Mouse (Mus musculus) CD4-positive helper T cell, adult 2 months (primary cell): ENCODE measurements around the gene Amh.
A peak's percentile ranks its signal among the peaks of the same experiment; 100 is the strongest.

Source experiments
- DNase-seq: peaks from one replicate; pipeline ENCODE4 v3.0.0-alpha.2; 2012; ENCODE audit warnings: low read depth, missing footprints, low spot score

Amh gene

GRCm38 (mm10) chr10:80804916-80805315 is at the start of gene Amh:
Gene Amh (plus strand): TSS chr10:80805243.
- no peak for DNase-seq

- DNase-seq, result no peak
These were observed 49.6 kb upstream of the Amh start for GRCm38 (mm10) chr10:80755291-80756015.

DNA sequence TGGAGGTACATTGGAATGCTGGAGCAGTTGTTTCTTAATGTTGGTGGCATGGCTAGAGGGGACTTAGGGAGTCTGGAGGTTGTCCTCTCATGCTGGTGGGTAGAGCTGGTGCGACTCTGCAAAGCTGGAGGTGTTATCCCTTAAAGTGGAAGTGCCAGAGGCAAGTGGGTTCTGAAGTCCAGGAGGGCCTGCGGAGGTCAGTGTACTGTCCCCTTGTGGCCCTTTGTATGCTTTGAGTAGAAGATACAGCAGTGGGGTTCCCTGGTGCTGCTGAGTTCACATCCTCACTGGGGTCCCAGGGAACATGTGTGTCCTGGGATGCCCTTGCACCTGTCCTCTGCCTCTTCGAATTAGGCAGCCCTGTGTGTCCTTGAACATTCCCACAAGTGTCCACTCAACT is 48.9 kb upstream of the Amh start:
- DNase-seq, result no peak

DNA sequence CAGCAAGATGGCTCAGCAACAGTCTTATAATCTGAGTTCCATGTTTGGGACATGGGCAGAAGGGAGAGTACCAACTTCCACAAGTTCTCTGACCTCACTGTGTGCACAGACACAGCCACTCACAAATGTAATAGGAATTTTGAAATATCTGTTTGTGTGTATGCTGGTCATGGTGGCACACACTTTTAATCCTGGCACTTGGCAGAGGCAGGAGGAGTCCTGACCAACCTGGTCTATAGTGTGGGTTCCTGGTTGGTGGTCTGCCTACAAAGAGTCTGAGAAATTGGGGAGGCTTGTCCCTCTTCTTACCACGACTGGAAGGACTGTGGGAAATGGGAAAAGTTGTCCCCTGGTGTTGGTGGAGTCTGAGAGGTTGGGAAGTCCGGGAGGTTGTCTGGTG is 48.5 kb upstream of the Amh start:
- DNase-seq, result no peak

DNA sequence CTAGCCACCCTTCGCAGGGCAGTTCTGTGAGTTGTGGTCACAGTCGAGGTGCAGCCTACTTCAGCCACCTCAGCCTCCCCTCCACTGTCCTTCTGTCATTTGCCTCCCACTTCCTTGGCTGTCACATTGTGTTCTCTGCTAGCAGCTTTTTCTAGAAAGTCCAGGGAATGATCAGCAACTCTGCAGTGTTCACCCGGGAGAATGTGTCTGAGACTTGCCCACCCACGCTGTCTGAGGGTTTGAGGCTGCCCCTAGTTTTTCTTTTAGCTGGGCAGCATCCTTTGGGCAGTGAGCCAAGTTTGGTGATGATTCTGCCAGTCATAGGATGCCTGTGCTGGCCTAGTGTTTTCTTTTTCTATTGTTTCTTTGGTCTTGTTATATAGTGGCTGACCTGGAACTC is 48.1 kb upstream of the Amh start:
- DNase-seq, result peak; percentile 31

DNA sequence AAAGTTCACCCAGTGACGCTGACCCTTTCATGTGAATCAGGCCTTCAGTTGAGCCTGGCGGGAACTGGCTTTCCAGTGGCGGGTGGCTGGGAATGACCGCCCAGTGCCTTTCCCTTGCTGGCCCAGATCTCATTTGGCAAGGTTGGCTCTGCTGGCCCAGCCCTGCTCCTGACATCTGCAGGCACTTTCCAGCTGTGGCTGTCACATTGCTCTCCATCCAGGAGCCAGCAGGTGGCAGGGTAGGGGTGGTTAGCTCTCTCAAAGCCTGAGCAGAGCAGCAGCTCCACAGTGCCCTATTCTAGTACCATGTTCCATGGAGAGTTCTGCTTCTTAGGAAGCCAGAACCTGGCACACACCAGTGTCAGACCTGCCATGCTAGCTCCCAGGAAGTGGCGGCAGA is 47.3 kb upstream of the Amh start:
- DNase-seq, result peak; percentile 79

DNA sequence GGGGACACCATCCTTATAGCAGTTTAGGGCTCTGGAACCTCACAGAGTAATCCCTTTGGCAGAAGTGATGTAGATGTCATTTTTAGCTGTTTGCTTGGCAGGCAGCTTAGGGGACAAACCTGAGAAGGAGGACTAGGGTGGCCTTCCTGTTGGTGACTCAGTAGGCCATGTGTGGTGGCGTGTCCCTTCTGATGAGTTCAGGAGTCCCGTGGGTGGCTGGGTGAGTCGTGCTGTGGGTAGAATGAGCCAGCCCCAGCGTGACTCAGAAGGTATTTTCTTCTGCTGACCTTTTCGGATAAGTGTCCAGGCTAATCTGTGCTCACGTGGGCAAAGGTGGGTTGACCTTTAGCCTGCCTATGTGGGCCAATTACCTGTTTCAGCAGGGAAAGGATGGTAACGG is 46.4 kb upstream of the Amh start:
- peak; percentile 28 for DNase-seq

DNA sequence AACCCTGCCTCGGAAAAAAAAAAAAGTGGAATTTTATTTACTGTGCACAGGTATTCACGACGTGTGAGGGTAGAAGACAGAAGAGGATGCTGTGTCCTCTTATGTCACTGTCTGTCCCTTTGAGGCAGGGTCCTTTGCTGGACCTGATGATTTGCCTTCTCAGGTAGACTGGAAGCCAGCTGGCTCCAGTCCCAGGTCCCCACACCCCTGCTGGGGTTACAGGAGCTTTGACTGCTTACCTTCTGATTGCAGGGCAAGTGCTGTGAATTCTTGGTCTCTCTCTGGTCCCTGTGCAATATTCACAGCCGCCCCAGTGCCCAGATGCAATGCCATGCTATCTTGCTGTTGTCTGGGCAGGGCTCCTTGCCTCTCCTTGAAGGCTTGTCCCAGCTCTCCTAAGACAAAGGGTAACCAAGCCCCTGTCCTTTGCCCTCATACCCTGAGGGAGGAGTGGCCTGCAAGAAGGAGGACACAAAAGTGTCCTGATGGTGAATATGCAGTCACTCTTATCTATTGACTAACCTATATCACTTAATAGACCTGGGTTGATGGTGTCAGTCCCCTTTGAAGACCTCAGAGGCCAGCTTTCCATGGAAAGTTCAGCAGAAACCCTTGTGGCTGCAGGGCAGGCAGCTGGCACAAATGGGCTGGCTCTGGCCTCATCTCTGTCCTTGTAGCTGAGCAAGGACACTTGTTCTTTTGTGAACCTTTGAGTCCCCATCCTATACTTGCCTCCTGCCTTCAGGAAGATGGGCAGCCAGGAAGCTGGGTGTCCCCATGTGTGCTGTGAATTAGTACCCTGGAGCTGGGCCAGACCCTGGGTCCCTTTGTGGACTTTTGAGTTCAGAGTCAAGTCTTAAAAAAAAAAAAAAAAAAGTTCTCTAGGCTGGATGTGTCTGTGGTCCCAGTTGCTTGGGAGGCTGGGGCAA is 44.2 kb upstream of the Amh start:
- DNase-seq, result no peak

DNA sequence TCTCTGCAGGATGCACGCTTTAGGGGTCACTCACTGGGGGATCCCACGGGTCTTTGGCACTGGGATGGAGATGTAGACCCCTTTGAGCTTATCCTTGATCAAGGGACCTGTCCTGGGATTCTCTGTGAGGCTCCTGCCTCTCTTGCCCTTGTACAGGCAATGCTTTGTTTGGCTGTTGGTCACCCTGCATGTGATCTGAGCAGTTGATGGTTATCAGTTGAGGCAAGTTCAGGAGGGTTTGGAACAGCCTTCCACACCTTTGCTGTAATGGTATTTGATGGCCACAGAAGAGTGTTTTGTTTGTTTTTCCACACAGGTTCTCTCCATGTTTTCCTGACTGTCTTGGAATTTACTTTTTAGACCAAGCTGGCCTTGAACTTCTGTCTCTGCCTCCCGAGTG is 43.2 kb upstream of the Amh start:
- DNase-seq, result no peak

DNA sequence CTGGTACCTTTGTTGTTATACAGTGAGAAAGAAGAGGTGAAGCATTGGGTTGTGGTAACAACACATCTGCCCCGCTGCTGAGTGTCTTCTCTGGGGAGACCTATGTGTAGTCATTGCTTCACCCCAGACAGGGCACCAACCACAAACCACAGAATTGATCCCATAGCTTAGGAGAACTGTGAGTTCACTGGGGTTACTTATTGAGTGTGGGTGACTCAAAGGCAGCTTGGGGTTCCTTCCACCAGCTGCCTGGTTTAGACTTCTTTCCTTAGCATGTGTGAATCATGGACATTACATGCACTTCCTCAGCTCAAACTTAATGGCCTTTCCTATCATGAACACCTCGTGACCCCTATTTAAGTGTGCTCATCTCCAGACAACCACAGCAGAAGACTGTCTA is 41.5 kb upstream of the Amh start:
- DNase-seq, result peak; percentile 68

- DNase-seq, result no peak
These were observed 39.3 kb upstream of the Amh start for GRCm38 (mm10) chr10:80765746-80766145.

GRCm38 (mm10) chr10:80766161-80766815 is 38.8 kb upstream of the Amh start:
- no peak for DNase-seq

GRCm38 (mm10) chr10:80768365-80768764 is 36.7 kb upstream of the Amh start:
- no peak for DNase-seq

DNA sequence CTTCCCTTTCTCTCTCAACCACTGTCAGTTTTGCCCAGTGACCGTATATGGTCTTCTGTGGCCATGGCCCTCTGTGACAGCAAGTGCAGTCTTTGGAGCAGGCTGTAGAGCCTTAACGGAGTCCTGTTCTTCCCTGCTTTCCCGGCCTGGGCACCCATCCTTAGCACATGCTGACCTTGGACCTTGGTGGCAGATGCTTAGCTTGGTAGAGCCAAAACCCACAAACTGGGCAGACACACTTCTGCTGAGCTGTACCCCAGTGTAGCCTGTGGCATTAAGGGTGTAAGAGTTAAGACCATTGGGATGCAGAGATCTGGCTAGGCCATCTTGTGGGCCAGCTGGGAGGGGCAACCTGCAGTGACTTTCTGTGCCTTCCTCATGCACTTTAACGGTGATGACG is 31.2 kb upstream of the Amh start:
- DNase-seq, result no peak

GRCm38 (mm10) chr10:80774549-80774948 is 30.5 kb upstream of the Amh start:
- DNase-seq, result peak; percentile 63

- no peak for DNase-seq
These were observed 30.1 kb upstream of the Amh start for GRCm38 (mm10) chr10:80774981-80775380.

DNA sequence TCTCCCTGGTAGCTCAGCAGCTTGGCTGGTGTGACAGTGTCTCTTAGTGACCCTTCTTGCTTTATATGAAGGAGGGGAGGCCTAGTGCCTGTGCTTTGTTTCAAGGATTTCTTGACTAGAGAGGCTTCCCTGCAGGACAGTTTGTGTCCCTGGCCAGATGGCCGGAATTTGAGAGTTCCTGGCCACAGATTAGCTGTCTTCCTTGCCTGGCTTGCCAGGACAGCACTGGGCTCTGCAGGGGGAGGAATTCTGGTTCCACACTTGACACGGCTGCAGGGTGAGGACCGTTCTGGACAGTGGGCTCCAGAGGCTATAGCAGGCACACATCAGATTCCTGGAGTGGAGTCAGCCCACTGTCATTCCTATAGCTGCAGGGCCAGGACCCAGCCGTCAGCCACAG is 29.3 kb upstream of the Amh start:
- DNase-seq, result no peak

GRCm38 (mm10) chr10:80776358-80776869 is 28.6 kb upstream of the Amh start:
- no peak for DNase-seq

- no peak for DNase-seq
These were observed 27.9 kb upstream of the Amh start for GRCm38 (mm10) chr10:80777123-80777522.

DNA sequence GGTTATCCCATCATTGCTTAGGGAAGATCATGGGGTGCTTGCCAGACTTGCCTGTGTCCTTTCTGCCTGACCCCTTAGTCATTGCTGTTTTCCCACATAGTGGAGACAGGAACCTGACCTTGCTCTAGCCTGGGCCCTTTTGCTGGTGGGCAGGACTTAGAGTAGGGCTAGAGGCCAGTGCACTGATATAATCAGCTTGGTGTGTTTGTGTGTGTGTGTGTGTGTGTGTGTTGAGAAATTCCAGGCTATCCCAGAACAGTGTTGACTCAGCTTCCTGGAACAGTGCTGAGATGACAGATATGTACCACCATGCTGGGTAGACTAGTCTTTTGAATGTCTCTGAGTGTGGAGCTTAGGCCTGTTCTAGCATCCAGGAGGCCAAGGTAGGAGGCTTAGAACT is 25.5 kb upstream of the Amh start:
- DNase-seq, result no peak

GRCm38 (mm10) chr10:80784302-80784701 is 20.7 kb upstream of the Amh start:
- no peak for DNase-seq

GRCm38 (mm10) chr10:80784871-80785270 is 20.2 kb upstream of the Amh start:
- DNase-seq, result no peak
